Mouse (Mus musculus): ENCODE data around the gene Vmn1r201.

GRCm38 (mm10) chr13:22517814-22518213, 46.1 kb downstream of the Vmn1r201 start, which contains the start of gene Vmn1r203:
- no peak for TF ChIP-seq POLR2A (IDR thresholded peaks at IDR 0.05; ENCODE audit: control insufficient read depth, extremely low read depth, insufficient read depth, low read length, poor library complexity)
- no peak for TF ChIP-seq CTCF (IDR thresholded peaks at IDR 0.05; ENCODE audit: borderline replicate concordance, control insufficient read depth, extremely low read depth, insufficient read depth, low read length, poor library complexity)

Measured in thymus, adult 2 months (tissue).